Mouse (Mus musculus): ENCODE data around the gene Gmds. TPM values are rescaled to one million over a fixed set of nuclear protein-coding genes. Genes with fewer than 3 reads are reported as not detected.

The Gmds gene
- total RNA-seq, 2 experiments from 2014 or later: 8.6 to 8.8 TPM

- peak; percentile 19 to 27 for DNase-seq
- intact Hi-C loops (cut with DNase I): loop anchor here (5.0 kb wide), 2 partner anchors 147 to 362 kb away; partner anchors contain the start of gene Foxc1
Measured at GRCm38 (mm10) chr13:32169173-32169572, 169.4 kb downstream of the Gmds start.

- no peak for DNase-seq
- intact Hi-C loops (cut with DNase I): loop anchor here (5.0 kb wide), 2 partner anchors 146 to 361 kb away; partner anchors contain the start of gene Foxc1
Measured at GRCm38 (mm10) chr13:32167806-32168205, 170.7 kb downstream of the Gmds start.

GRCm38 (mm10) chr13:32165581-32165980 is 173.0 kb downstream of the Gmds start:
- no peak for DNase-seq
- intact Hi-C loops (cut with DNase I): loop anchor here (5.0 kb wide), 2 partner anchors 143 to 358 kb away; partner anchors contain the start of gene Foxc1

GRCm38 (mm10) chr13:32161567-32161966 is 177.0 kb downstream of the Gmds start:
- intact Hi-C loops (cut with DNase I): no loop called here
- DNase-seq: no peak

- intact Hi-C loops (cut with DNase I): no loop called here
- no peak for DNase-seq
Measured at GRCm38 (mm10) chr13:32158240-32158639, 180.3 kb downstream of the Gmds start.

- no peak for DNase-seq
- intact Hi-C loops (cut with DNase I): no loop called here
Measured at GRCm38 (mm10) chr13:32145916-32146315, 192.6 kb downstream of the Gmds start.

GRCm38 (mm10) chr13:32145179-32145578 is 193.4 kb downstream of the Gmds start:
- intact Hi-C loops (cut with DNase I): no loop called here
- no peak for DNase-seq

GRCm38 (mm10) chr13:32143651-32144050 is 194.9 kb downstream of the Gmds start:
- intact Hi-C loops (cut with DNase I): no loop called here
- no peak for DNase-seq

GRCm38 (mm10) chr13:32134663-32135273 is 203.8 kb downstream of the Gmds start:
- intact Hi-C loops (cut with DNase I): no loop called here
- no peak for DNase-seq

- intact Hi-C loops (cut with DNase I): no loop called here
- no peak for DNase-seq
Measured at GRCm38 (mm10) chr13:32129970-32130369, 208.6 kb downstream of the Gmds start.

- intact Hi-C loops (cut with DNase I): no loop called here
- DNase-seq: no peak
Measured at GRCm38 (mm10) chr13:32118386-32118785, 220.2 kb downstream of the Gmds start.

- intact Hi-C loops (cut with DNase I): no loop called here
- no peak for DNase-seq
Measured at GRCm38 (mm10) chr13:32115468-32115867, 223.1 kb downstream of the Gmds start.

GRCm38 (mm10) chr13:32113875-32114274 is 224.7 kb downstream of the Gmds start:
- no peak for DNase-seq
- intact Hi-C loops (cut with DNase I): no loop called here

GRCm38 (mm10) chr13:32088303-32088977 is 250.1 kb downstream of the Gmds start:
- DNase-seq: no peak
- intact Hi-C loops (cut with DNase I): no loop called here

- no peak for DNase-seq
- intact Hi-C loops (cut with DNase I): no loop called here
Measured at GRCm38 (mm10) chr13:32080520-32081249, 257.9 kb downstream of the Gmds start.

- intact Hi-C loops (cut with DNase I): no loop called here
- no peak for DNase-seq
Measured at GRCm38 (mm10) chr13:32073630-32074029, 264.9 kb downstream of the Gmds start.

- intact Hi-C loops (cut with DNase I): no loop called here
- peak; percentile 10 to 27 for DNase-seq
Measured at GRCm38 (mm10) chr13:32055321-32055720, 283.2 kb downstream of the Gmds start.

GRCm38 (mm10) chr13:32053587-32053986 is 285.0 kb downstream of the Gmds start:
- intact Hi-C loops (cut with DNase I): no loop called here
- no peak for DNase-seq

GRCm38 (mm10) chr13:32047980-32048959 is 290.3 kb downstream of the Gmds start:
- DNase-seq: no peak
- intact Hi-C loops (cut with DNase I): no loop called here

- no peak for DNase-seq
- intact Hi-C loops (cut with DNase I): no loop called here
Measured at GRCm38 (mm10) chr13:32046961-32047360, 291.6 kb downstream of the Gmds start.
